Mouse (Mus musculus): ENCODE measurements at regions not wholly inside any gene's neighbourhood (a gene's known extent, or its start where the extent isn't known, plus 50 kb on each side); places are given as distances from the start of the nearest gene placed in this dataset.

- TF ChIP-seq CTCF (IDR thresholded peaks at IDR 0.05; ENCODE audit: low read depth, low read length): no peak
- TF ChIP-seq GATA1 (IDR thresholded peaks at IDR 0.05; ENCODE audit: borderline replicate concordance, low read length): no peak
- TF ChIP-seq TAL1 (conservative IDR thresholded peaks at IDR 0.05; ENCODE audit: low read depth, low read length): no peak
- no peak for TF ChIP-seq GATA2 (IDR thresholded peaks at IDR 0.05; ENCODE audit: borderline replicate concordance, low read depth, low read length)
These were observed 101.4 kb upstream of the Supt20 start for GRCm38 (mm10) chr3:54591160-54591559.
